Mouse (Mus musculus) left cerebral cortex, adult 2 months (tissue): ENCODE measurements at regions not wholly inside any gene's neighbourhood (a gene's known extent, or its start where the extent isn't known, plus 50 kb on each side); places are given as distances from the start of the nearest gene placed in this dataset.
A peak's percentile ranks its signal among the peaks of the same experiment; 100 is the strongest.

Experiments
- DNase-seq, 2 experiments: peaks; one replicate each; pipeline ENCODE4 v3.0.0; 2021 to 2022; ENCODE audit warnings: low spot score in 2 of 2, mixed read lengths in 1 of 2; ENCODE audit errors: extremely low spot score in 1 of 2
- H3K27ac ChIP-seq: fragments of 200-600 bp; 2 replicates; pipeline ENCODE4 v1.8.1; 2022
- H3K4me3 ChIP-seq: fragments of 200-600 bp; 2 replicates; pipeline ENCODE4 v1.8.1; 2022
- CTCF ChIP-seq: fragments of 200-600 bp; IDR thresholded peaks from 2 replicates; pipeline ENCODE4 v1.8.1; 2022; ENCODE audit warnings: antibody characterized with exemption, mild to moderate bottlenecking, moderate library complexity
- intact Hi-C: fragments of 180-260 bp; cut with DNase I; formaldehyde crosslinking; loops from one replicate; pipeline ENCODE4 v1.15.1; 2025

GRCm38 (mm10) chr2:170255997-170256396, 108.1 kb upstream of the Zfp217 start:
- no peak overlapping the region for H3K4me3 ChIP-seq
- H3K27ac ChIP-seq, result no peak overlapping the region
- DNase-seq, result no peak
- intact Hi-C loops, result no loop called here
- TF ChIP-seq CTCF, result no peak

- intact Hi-C loops, result no loop called here
- no peak for DNase-seq
- Histone ChIP-seq H3K27ac (no peak overlapping the region), H3K4me3 (no peak overlapping the region)
- TF ChIP-seq CTCF, result no peak
Observed at GRCm38 (mm10) chr2:170255533-170255932, 107.6 kb upstream of the Zfp217 start.

- intact Hi-C loops, result no loop called here
- H3K4me3 ChIP-seq, result no peak overlapping the region
- DNase-seq, result no peak
- no peak overlapping the region for H3K27ac ChIP-seq
- no peak for TF ChIP-seq CTCF
Observed at GRCm38 (mm10) chr2:170253681-170254440, 106.0 kb upstream of the Zfp217 start.

GRCm38 (mm10) chr2:170252255-170253034, 104.5 kb upstream of the Zfp217 start:
- intact Hi-C loops, result no loop called here
- no peak overlapping the region for H3K27ac ChIP-seq

GRCm38 (mm10) chr2:170250680-170251079, 102.8 kb upstream of the Zfp217 start:
- intact Hi-C loops, result no loop called here
- Histone ChIP-seq H3K27ac (no peak overlapping the region), H3K4me3 (no peak overlapping the region)
- DNase-seq, result no peak
- no peak; the same call in 1 of the 2 replicates for TF ChIP-seq CTCF

More at GRCm38 (mm10) chr2:170252255-170253034, 104.5 kb upstream of the Zfp217 start:
- no peak overlapping the region for H3K4me3 ChIP-seq
- no peak for DNase-seq
- no peak for TF ChIP-seq CTCF

- H3K27ac ChIP-seq, result no peak overlapping the region
- TF ChIP-seq CTCF, result no peak
Observed at GRCm38 (mm10) chr2:170247702-170248445, 100.0 kb upstream of the Zfp217 start.

GRCm38 (mm10) chr2:170245637-170246341, 97.9 kb upstream of the Zfp217 start:
- intact Hi-C loops, result no loop called here
- TF ChIP-seq CTCF, result no peak

More at GRCm38 (mm10) chr2:170247702-170248445, 100.0 kb upstream of the Zfp217 start:
- DNase-seq, result peak; percentile 28 to 33
- H3K4me3 ChIP-seq, result no peak overlapping the region
- intact Hi-C loops, result no loop called here

GRCm38 (mm10) chr2:170244108-170244507, 96.2 kb upstream of the Zfp217 start:
- H3K27ac ChIP-seq, result no peak overlapping the region
- no peak overlapping the region for H3K4me3 ChIP-seq
- DNase-seq, result no peak
- intact Hi-C loops, result no loop called here
- TF ChIP-seq CTCF, result no peak

More at GRCm38 (mm10) chr2:170245637-170246341, 97.9 kb upstream of the Zfp217 start:
- no peak for DNase-seq
- Histone ChIP-seq H3K4me3 (no peak overlapping the region), H3K27ac (no peak overlapping the region)

GRCm38 (mm10) chr2:170237959-170238358, 90.1 kb upstream of the Zfp217 start:
- TF ChIP-seq CTCF, result peak; percentile 17
- Histone ChIP-seq H3K27ac (no peak overlapping the region), H3K4me3 (no peak overlapping the region)
- intact Hi-C loops, result no loop called here
- no peak for DNase-seq

GRCm38 (mm10) chr2:170233426-170233825, 85.5 kb upstream of the Zfp217 start:
- intact Hi-C loops, result no loop called here
- DNase-seq, result no peak

GRCm38 (mm10) chr2:170229461-170230080, 81.7 kb upstream of the Zfp217 start:
- H3K4me3 ChIP-seq, result no peak overlapping the region
- no peak for DNase-seq
- intact Hi-C loops, result no loop called here
- no peak for TF ChIP-seq CTCF
- no peak overlapping the region for H3K27ac ChIP-seq

More at GRCm38 (mm10) chr2:170233426-170233825, 85.5 kb upstream of the Zfp217 start:
- Histone ChIP-seq H3K27ac (no peak overlapping the region), H3K4me3 (no peak overlapping the region)
- no peak for TF ChIP-seq CTCF
